ENCODE assay signal across 10 mouse cellular contexts in genomic region chr6:39953951-39954350, GRCm38 (mm10).
"Had no signal": no experiment of that assay in that cellular context is flagged by ENCODE, and none has a peak within 500 bp of the region (broad histone marks: within the 10 kb centered on the region; RNA-seq: fewer than 3 reads in every experiment).

No protein-coding gene starts in this region.

- H3K4me1 ChIP-seq: limb, embryonic 13.5 days; midbrain, embryonic 12.5 days had no signal

- H3K36me3 ChIP-seq: limb, embryonic 13.5 days; midbrain, embryonic 12.5 days had no signal

- H3K27me3 ChIP-seq: limb, embryonic 13.5 days; midbrain, embryonic 12.5 days had no signal

- H3K27ac ChIP-seq: limb, embryonic 13.5 days; liver, embryonic 14.5 days; midbrain, embryonic 12.5 days had no signal

- H3K4me3 ChIP-seq: limb, embryonic 13.5 days; midbrain, embryonic 12.5 days had no signal

- ATAC-seq: midbrain, embryonic 16.5 days had no signal

- DNase-seq: kidney, postnatal 14 days; left cerebral cortex, postnatal 4 days; lung, adult 18-20 months; right cerebral cortex, adult 18-20 months; right cerebral cortex, postnatal 25 days; thymus, postnatal 36 days had no signal

- H3K9me3 ChIP-seq: limb, embryonic 13.5 days; midbrain, embryonic 12.5 days had no signal

- H3K4me2 ChIP-seq: limb, embryonic 13.5 days; midbrain, embryonic 12.5 days had no signal

- H3K9ac ChIP-seq: limb, embryonic 13.5 days; liver, embryonic 14.5 days; midbrain, embryonic 12.5 days had no signal
